7 mouse cellular contexts compared by ENCODE assay signal in the genomic region with DNA sequence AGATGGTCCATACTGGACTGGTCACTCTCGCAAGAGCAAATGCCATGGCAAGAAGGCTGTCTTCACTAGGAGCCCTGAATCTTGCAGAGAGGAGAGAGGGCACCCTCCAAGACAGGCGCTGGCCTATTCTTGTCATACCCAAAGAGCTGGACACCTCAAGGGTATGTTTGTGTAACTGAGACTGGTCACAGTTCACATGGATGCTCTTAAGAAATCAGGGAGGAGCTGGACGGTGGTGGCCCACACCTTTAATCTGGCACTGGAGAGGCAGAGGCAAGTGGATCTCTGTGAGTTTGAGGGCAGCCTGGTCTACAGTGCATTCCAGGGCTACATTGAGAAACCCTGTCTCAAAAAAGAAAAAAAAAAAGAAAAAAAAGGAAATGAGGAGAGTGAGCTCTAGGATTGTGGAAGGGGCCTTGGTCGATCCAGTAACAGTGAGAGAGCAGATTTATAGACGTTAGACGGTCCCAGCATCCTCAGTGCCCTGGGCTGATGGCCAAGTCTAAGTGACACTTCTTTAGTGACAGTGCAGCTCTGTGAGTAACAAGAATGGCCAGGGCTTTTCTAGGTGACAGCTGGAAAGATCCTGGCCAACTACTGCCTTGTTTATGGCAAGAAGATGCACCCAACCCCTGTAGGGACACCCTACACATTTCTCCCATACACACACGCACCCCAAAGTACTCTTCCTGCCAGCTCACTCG. TPM values are rescaled to one million over a fixed set of nuclear protein-coding genes. Genes with fewer than 3 reads are reported as not detected.
DNase-seq lines count a peak whose midpoint lies in the region; ATAC-seq and TF ChIP-seq lines count a peak whose summit lies in the region.

No protein-coding gene starts in this region.

- H3K36me3 ChIP-seq in kidney, postnatal 0 days (ENCODE audit: insufficient read depth, low read length): no peaks in the 10 kb centered on the region
- H3K36me3 ChIP-seq in midbrain, embryonic 14.5 days (ENCODE audit: control insufficient read depth, insufficient read depth, low read length): no peaks in the 10 kb centered on the region

- H3K4me1 ChIP-seq in embryonic fibroblast, embryonic 13.5 days (ENCODE audit: control insufficient read depth, insufficient read depth, low read length): peaks cover 34% of the 10 kb centered on the region
- H3K4me1 ChIP-seq in kidney, postnatal 0 days (replicated peaks; ENCODE audit: insufficient read depth, low read length): peaks cover 49% of the 10 kb centered on the region
- H3K4me1 ChIP-seq in midbrain, embryonic 14.5 days (ENCODE audit: control insufficient read depth, insufficient read depth, low read length): peaks cover 19% of the 10 kb centered on the region

- no peak for ATAC-seq in kidney, postnatal 0 days (replicated peaks; ENCODE audit: low FRiP score, low read depth)
- ATAC-seq in midbrain, embryonic 14.5 days (ENCODE audit: low FRiP score, low TSS enrichment): no peak
- ATAC-seq in granulocyte monocyte progenitor cell, adult 5-6 weeks (replicated peaks; ENCODE audit: poor library complexity, severe bottlenecking): no peak

- peak overlapping the region; percentile 84 for H3K9ac ChIP-seq in kidney, postnatal 0 days (ENCODE audit: low read depth, low read length)
- peak overlapping the region; percentile 88 for H3K9ac ChIP-seq in midbrain, embryonic 14.5 days (replicated peaks; ENCODE audit: low read length)

- peak overlapping the region; percentile 95 for H3K4me2 ChIP-seq in kidney, postnatal 0 days (ENCODE audit: low read length)
- H3K4me2 ChIP-seq in midbrain, embryonic 14.5 days (ENCODE audit: low read length): peak overlapping the region; percentile 88

- TF ChIP-seq POLR2A in embryonic fibroblast, embryonic 13.5 days (IDR thresholded peaks at IDR 0.05; ENCODE audit: low read depth, low read length): no peak

- DNase-seq in urinary bladder, adult 2 months (ENCODE audit: low spot score): peak; percentile 14
- DNase-seq in urinary bladder, postnatal 4 days (ENCODE audit: low spot score in 2 of 2): no peak
- DNase-seq in kidney, postnatal 0 days (ENCODE audit: low spot score): peak; percentile 47
- DNase-seq in midbrain, embryonic 14.5 days: peak; percentile 15
- DNase-seq in urinary bladder, adult 18-20 months (ENCODE audit: low spot score in 2 of 2): no peak

- no peak for TF ChIP-seq CTCF in embryonic fibroblast, embryonic 13.5 days (IDR thresholded peaks at IDR 0.05; ENCODE audit: borderline replicate concordance, insufficient read depth, low read length)
- TF ChIP-seq CTCF in kidney, postnatal 0 days (IDR thresholded peaks at IDR 0.05; ENCODE audit: low read depth): no peak

- no peaks in the 10 kb centered on the region for H3K27me3 ChIP-seq in kidney, postnatal 0 days (ENCODE audit: insufficient read depth, low read length)
- no peaks in the 10 kb centered on the region for H3K27me3 ChIP-seq in midbrain, embryonic 14.5 days (ENCODE audit: control insufficient read depth, insufficient read depth, low read length)

- WGBS in kidney, postnatal 0 days: 35% methylated on average over 8 of the region's 8 CpGs
- WGBS in midbrain, embryonic 14.5 days: 51% methylated on average over 8 of the region's 8 CpGs

- H3K4me3 ChIP-seq in embryonic fibroblast, embryonic 13.5 days (ENCODE audit: insufficient read depth, low read length): peak overlapping the region; percentile 74
- peak overlapping the region; percentile 79 for H3K4me3 ChIP-seq in kidney, postnatal 0 days (replicated peaks; ENCODE audit: low read depth, low read length)
- peak overlapping the region; percentile 96 for H3K4me3 ChIP-seq in midbrain, embryonic 14.5 days (replicated peaks; ENCODE audit: low read depth, low read length)

- H3K27ac ChIP-seq in embryonic fibroblast, embryonic 13.5 days (ENCODE audit: insufficient read depth, low read length): peak overlapping the region; percentile 21
- H3K27ac ChIP-seq in kidney, postnatal 0 days: peak overlapping the region; percentile 93; the same call in 1 of the 2 replicates
- no peak overlapping the region; the same call in 1 of the 2 replicates for H3K27ac ChIP-seq in midbrain, embryonic 14.5 days (replicated peaks; ENCODE audit: low read depth, low read length)

- H3K9me3 ChIP-seq in kidney, postnatal 0 days (replicated peaks; ENCODE audit: low read length): no peaks in the 10 kb centered on the region
- H3K9me3 ChIP-seq in midbrain, embryonic 14.5 days (ENCODE audit: control insufficient read depth, low read length): no peaks in the 10 kb centered on the region

RNA-seq across cellular contexts. Expression of gene Cyb5r3, which starts 1.3 kb away (rescaled TPM):
- 131 and 197 TPM in 2 replicates for polyA plus RNA-seq in urinary bladder, adult 2 months (2012; rRNA removed)
- 273 and 297 TPM in 2 replicates for polyA plus RNA-seq in embryonic fibroblast, embryonic 13.5 days (2011; ENCODE audit: insufficient read length, low read depth, missing spikeins)
- polyA plus RNA-seq in kidney, postnatal 0 days (2015; fragmentation: Nextera tagmentation; extraction: Ambion mirVana): 90.9 and 104 TPM in 2 replicates
- 89.7 and 107 TPM in 2 replicates for polyA plus RNA-seq in midbrain, embryonic 14.5 days (2014; fragmentation: Nextera tagmentation; extraction: Ambion mirVana)
- total RNA-seq in granulocyte monocyte progenitor cell, adult 5-6 weeks (2014; fragmentation: Nextera tagmentation): 48.7 and 61.3 TPM in 2 replicates
- total RNA-seq in granulocyte monocyte progenitor cell, adult 5-6 weeks (2017): 22.4 and 27.8 TPM in 2 replicates

RNA-seq across cellular contexts. Expression of gene Poldip3, which starts 21.9 kb away (rescaled TPM):
- polyA plus RNA-seq in urinary bladder, adult 2 months (2012; rRNA removed): 60.9 and 64.6 TPM in 2 replicates
- polyA plus RNA-seq in embryonic fibroblast, embryonic 13.5 days (2011; ENCODE audit: insufficient read length, low read depth, missing spikeins): 70.6 and 78.3 TPM in 2 replicates
- polyA plus RNA-seq in kidney, postnatal 0 days (2015; fragmentation: Nextera tagmentation; extraction: Ambion mirVana): 88.6 and 101 TPM in 2 replicates
- 148 and 174 TPM in 2 replicates for polyA plus RNA-seq in midbrain, embryonic 14.5 days (2014; fragmentation: Nextera tagmentation; extraction: Ambion mirVana)
- total RNA-seq in granulocyte monocyte progenitor cell, adult 5-6 weeks (2014; fragmentation: Nextera tagmentation): 56.1 and 72.5 TPM in 2 replicates
- total RNA-seq in granulocyte monocyte progenitor cell, adult 5-6 weeks (2017): 78.7 and 81.9 TPM in 2 replicates

RNA-seq across cellular contexts. Expression of gene Rrp7a, which starts 48.5 kb away (rescaled TPM):
- 56.1 and 60.9 TPM in 2 replicates for polyA plus RNA-seq in urinary bladder, adult 2 months (2012; rRNA removed)
- polyA plus RNA-seq in embryonic fibroblast, embryonic 13.5 days (2011; ENCODE audit: insufficient read length, low read depth, missing spikeins): 70.9 and 72.7 TPM in 2 replicates
- polyA plus RNA-seq in kidney, postnatal 0 days (2015; fragmentation: Nextera tagmentation; extraction: Ambion mirVana): 52.9 and 56.2 TPM in 2 replicates
- polyA plus RNA-seq in midbrain, embryonic 14.5 days (2014; fragmentation: Nextera tagmentation; extraction: Ambion mirVana): 57.0 and 62.3 TPM in 2 replicates
- 26.9 and 35.9 TPM in 2 replicates for total RNA-seq in granulocyte monocyte progenitor cell, adult 5-6 weeks (2014; fragmentation: Nextera tagmentation)
- 50.0 and 88.6 TPM in 2 replicates for total RNA-seq in granulocyte monocyte progenitor cell, adult 5-6 weeks (2017)

Comparison
In these comparisons a context has a peak if more than half of its experiments do, and no peak if none do; other contexts are left out.
1. DNase-seq: peak in urinary bladder, adult 2 months (single experiment), kidney, postnatal 0 days (single experiment) and midbrain, embryonic 14.5 days (single experiment); none in urinary bladder, postnatal 4 days (0 of 2) and urinary bladder, adult 18-20 months (0 of 2).
2. Peak in every context shown above with its lines, with median percentiles within 50 percentile points of each other: H3K4me3 ChIP-seq.